Mouse (Mus musculus): ENCODE data around the gene Olfr228.
A peak's percentile ranks its signal among the peaks of the same experiment; 100 is the strongest.
"Not testable (repeated sequence)": the region's sequence is repeated elsewhere in the genome, so short reads cannot be mapped to it uniquely, and the experiment has no call there.

The Olfr228 gene

DNA sequence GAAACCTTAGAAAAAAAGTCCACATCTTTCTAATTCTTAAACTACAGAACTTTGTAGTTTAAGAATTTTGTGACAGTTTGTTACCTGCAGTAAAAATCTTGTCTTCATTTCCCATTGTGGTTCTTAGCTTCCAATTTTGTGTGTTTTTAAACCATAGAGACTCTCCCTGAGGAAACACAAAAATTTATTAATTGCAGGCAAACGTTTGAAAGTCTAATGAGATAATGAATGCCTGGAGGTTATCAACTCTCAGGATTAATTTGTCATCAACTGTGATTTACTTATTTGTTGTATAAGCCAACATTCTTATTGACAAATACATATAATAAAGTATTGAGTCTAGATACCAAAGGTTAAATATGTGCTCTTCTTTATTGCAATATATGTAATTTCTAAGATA, at the start of gene Olfr228:
Olfr228 (minus strand) TSS at position 101 of the 400 bp plus-strand sequence.
- no peak for DNase-seq (ENCODE audit: low spot score)

DNA sequence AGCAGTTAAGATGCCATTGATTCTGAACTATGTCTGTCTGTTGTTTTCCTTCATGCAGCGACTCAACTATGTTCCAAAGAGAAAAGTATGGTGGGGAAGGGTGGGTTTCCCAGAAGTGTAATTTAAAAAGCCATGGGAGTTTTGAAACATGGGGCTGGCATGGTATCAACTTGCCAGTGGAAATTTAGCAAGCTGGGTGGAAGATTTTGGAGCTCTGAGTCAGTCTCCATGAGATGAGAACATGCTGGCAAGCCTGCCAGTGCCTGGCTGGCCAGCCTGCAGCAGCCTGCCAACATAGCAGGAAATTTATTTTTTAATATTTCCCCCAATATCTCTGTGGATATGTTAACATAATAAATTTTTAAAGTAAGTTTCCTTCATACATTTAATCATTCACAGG, 43.8 kb upstream of the Olfr228 start:
- DNase-seq (ENCODE audit: low spot score): no peak

DNA sequence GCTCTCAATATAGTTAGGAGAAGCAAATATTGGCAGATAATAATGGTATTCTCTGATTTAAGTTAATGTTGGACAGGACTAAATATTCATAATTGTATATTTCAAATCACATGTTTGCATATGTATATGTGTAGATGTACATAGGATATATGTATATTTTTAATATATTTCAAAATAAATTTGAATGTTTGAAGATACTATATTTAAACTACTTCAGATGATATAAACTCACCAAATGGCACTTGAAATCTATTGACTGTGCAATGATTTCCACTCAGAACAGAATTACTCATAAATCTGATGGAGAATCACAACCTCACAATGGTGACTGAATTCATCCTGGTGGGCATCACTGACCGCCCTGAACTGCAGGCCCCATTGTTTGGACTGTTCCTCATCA, 21.0 kb upstream of the Olfr228 start, which contains the start of gene Olfr1076:
Olfr1076 (plus strand) TSS at position 301 of the 400 bp plus-strand sequence.
- no peak for DNase-seq (ENCODE audit: low spot score)

DNA sequence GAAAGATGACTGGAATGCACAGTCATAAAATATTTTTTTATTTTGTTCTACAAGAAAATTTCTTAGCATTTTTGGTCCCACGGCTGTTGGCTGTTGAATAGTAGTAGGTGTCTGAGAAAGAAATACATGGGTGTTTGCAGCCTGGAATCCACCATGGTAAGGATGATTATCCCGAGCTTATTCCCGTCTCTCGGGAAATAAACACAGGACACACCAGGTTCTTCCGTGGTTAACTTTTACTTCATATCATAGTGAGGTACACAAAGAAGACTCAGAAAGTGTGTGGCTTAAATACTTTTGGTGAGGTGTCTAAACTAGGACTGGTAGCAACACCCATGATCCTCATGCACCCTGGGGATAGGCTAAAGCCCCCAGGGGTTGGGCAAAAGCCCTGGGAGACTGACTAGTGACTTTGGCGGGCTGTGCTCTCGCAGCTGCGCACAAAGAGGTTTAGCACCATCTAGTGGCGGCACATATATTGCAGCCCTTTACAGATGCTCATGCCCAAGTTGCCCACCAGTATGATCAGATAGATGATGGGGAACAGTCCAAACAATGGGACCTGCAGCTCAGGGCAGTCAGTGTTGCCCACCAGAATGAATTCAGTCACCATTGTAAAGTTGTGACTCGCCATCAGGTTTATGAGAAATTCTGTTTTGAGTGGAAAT, 22.6 kb downstream of the Olfr228 start:
- DNase-seq (ENCODE audit: low spot score): peak; percentile 7

DNA sequence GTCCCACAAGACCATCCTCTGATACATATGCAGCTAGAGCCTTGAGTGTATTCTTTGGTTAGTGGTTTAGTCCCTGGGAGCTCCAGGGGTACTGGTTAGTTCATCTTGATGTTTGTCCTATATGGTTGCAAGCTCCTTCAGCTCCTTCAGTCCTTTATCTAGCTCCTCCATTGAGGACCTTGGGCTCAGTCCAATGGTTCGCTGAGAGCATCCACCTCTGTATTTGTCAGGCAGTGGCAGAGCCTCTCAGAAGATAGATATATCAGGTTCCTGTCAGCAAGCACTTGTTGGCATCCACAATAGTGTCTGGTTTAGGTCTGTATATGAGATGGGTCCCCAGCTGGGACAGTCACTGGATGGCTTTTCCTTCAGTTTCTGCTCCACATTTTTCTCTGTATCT, 26.8 kb downstream of the Olfr228 start:
- no peak for DNase-seq (ENCODE audit: low spot score)

DNA sequence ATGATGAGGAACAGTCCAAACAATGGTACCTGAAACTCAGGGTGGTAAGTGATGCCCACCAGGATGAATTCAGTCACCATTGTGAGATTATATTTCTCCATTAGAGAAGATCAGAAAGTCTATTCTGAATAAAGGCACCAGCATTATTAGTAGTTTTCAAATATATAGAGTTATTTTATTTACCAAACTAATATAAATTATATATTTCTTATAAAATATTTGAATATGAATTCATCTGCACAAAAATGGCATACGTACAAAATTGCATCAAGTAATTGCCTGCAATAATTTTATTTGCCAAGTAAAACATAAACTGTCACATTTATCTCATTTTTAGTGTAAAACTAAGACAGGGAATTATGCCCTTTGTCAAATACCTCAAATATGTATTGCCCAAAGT, 31.0 kb downstream of the Olfr228 start, which contains the start of gene Olfr1066:
Olfr1066 (minus strand) TSS at position 101 of the 400 bp plus-strand sequence.
- no peak for DNase-seq (ENCODE audit: low spot score)

DNA sequence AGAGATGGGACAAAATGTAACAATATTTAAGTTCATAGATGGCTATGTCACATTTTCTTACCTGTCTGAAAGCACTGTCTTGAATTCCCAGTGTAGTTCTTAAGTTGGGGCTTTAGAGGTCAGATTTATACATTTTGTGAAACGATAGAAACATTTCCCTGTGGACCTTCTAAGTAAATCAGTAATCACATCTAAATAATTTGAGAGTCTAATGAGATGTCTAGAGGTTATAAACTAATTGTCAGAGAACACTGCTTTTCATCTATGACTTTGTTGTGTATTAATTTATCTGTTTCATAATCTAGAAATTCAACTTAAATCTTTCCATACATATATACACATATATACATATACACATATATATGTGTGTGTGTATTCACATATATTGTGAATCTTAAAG, 36.7 kb downstream of the Olfr228 start, which contains the start of gene Olfr1065:
Olfr1065 (minus strand) TSS at position 101 of the 400 bp plus-strand sequence.
- DNase-seq (ENCODE audit: low spot score): not testable (repeated sequence)

DNA sequence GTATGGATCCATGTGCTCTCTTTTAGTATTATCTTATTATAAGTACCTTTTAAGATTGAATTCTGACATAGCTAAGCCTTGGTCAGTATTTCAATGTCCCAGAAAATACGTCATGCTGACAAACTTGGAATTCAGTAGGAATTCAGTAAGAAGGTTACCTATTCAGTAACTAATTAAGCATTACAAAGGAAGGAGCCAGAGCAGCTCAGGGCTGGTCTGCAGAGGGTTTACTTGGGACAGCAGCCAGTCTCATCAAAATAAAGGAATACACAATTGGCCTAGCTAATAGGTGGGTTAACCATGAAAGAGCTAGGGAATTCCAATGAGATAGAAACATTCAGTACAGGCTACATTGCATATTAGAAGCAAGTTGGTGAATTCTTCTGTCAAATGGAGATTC, 45.1 kb downstream of the Olfr228 start:
- not testable (repeated sequence) for DNase-seq (ENCODE audit: low spot score)
